In the genomic region with DNA sequence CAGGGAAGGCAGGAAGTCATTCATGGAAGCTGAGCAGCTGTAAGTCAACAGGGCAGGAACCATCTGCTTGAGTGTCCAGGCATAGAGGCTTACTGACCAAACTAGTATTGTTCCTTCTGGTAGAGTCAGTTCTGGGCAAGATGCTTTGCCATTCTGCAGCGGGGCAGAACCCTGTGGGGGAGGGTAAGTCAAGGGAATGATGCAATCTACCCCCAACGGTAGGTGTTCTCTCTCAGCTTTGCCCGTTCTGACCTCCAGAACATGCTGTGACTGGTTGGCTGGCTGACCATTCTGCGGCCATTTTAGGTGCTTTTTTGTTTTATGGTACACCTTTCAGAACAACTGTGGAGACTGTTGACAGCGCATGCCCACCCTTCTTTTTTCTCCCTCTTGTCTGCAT, we compare ENCODE assay signal across 26 mouse cellular contexts. TPM values are rescaled to one million over a fixed set of nuclear protein-coding genes. Genes with fewer than 3 reads are reported as not detected.
"Had no signal": no experiment of that assay in that cellular context is flagged by ENCODE, and none has a peak within 500 bp of the region (broad histone marks: within the 10 kb centered on the region; RNA-seq: fewer than 3 reads in every experiment).

No protein-coding gene starts in this region.

- H3K4me3 ChIP-seq: layer of hippocampus, adult 2 months; liver, embryonic 13.5 days; midbrain, embryonic 12.5 days; midbrain, embryonic 15.5 days had no signal

- H3K4me2 ChIP-seq: liver, embryonic 13.5 days; lung, embryonic 14.5 days; midbrain, embryonic 12.5 days; midbrain, embryonic 15.5 days had no signal

- H3K9ac ChIP-seq: liver, embryonic 13.5 days; lung, embryonic 14.5 days; midbrain, embryonic 12.5 days; midbrain, embryonic 15.5 days had no signal

- H3K27me3 ChIP-seq: liver, embryonic 13.5 days; midbrain, embryonic 12.5 days; midbrain, embryonic 15.5 days had no signal

- H3K4me1 ChIP-seq: midbrain, embryonic 12.5 days; midbrain, embryonic 15.5 days had no signal

- ATAC-seq: intestine, postnatal 0 days; lung, postnatal 0 days; midbrain, embryonic 15.5 days had no signal

- H3K27ac ChIP-seq: layer of hippocampus, adult 2 months; liver, embryonic 13.5 days; macrophage; midbrain, embryonic 12.5 days; midbrain, embryonic 15.5 days had no signal

- DNase-seq: kidney, adult 8-10 months; kidney, postnatal 14 days; layer of hippocampus, adult 9-11 months; liver, embryonic 13.5 days; lung, embryonic 14.5 days; thymus, adult 18-20 months; thymus, postnatal 36 days had no signal

- H3K9me3 ChIP-seq: midbrain, embryonic 12.5 days; midbrain, embryonic 15.5 days had no signal

- H3K36me3 ChIP-seq: liver, embryonic 13.5 days; midbrain, embryonic 12.5 days; midbrain, embryonic 15.5 days had no signal

RNA-seq across cellular contexts. Expression of gene Serpina1e, which starts 3.6 kb away (rescaled TPM):
- total RNA-seq: layer of hippocampus, adult 2 months; layer of hippocampus, postnatal 25 days; left cerebral cortex, adult 18-20 months; left cerebral cortex, postnatal 36 days; megakaryocyte, adult 5-6 weeks had no signal
- polyA plus RNA-seq: limb, embryonic 11.5 days; macrophage; midbrain, embryonic 12.5 days; midbrain, embryonic 15.5 days; neural tube, embryonic 11.5 days; neural tube, embryonic 14.5 days had no signal

RNA-seq across cellular contexts. Expression of gene Serpina11, which starts 27.4 kb away (rescaled TPM):
- total RNA-seq: layer of hippocampus, adult 2 months; layer of hippocampus, postnatal 25 days; left cerebral cortex, adult 18-20 months; left cerebral cortex, postnatal 36 days had no signal
- polyA plus RNA-seq: intestine, embryonic 14.5 days; intestine, postnatal 0 days; limb, embryonic 11.5 days; limb, embryonic 14.5 days; lung, embryonic 14.5 days; lung, postnatal 0 days; macrophage; midbrain, embryonic 12.5 days; midbrain, embryonic 15.5 days; neural tube, embryonic 11.5 days; neural tube, embryonic 14.5 days; testis, adult 2 months; urinary bladder, adult 2 months had no signal

RNA-seq across cellular contexts. Expression of gene Serpina9, which starts 51.2 kb away (rescaled TPM):
- total RNA-seq: layer of hippocampus, adult 2 months; megakaryocyte, adult 5-6 weeks had no signal
- polyA plus RNA-seq: intestine, postnatal 0 days; limb, embryonic 11.5 days; liver, embryonic 13.5 days; liver, embryonic 16.5 days; lung, embryonic 14.5 days; macrophage; midbrain, embryonic 15.5 days; neural tube, embryonic 11.5 days; neural tube, embryonic 14.5 days; spleen, adult 2 months; urinary bladder, adult 2 months had no signal

RNA-seq across cellular contexts. Expression of gene Serpina1c, which starts 57.6 kb away (rescaled TPM):
- total RNA-seq: layer of hippocampus, adult 2 months; layer of hippocampus, postnatal 25 days; left cerebral cortex, adult 18-20 months; left cerebral cortex, postnatal 36 days; megakaryocyte, adult 5-6 weeks had no signal
- polyA plus RNA-seq: limb, embryonic 11.5 days; lung, embryonic 14.5 days; macrophage; midbrain, embryonic 12.5 days; midbrain, embryonic 15.5 days; neural tube, embryonic 11.5 days; urinary bladder, adult 2 months had no signal
